8 mouse cellular contexts compared by ENCODE assay signal in genomic region chr10:26494380-26494781, GRCm38 (mm10).
DNase-seq lines count a peak whose midpoint lies in the region; ATAC-seq and TF ChIP-seq lines count a peak whose summit lies in the region.

No protein-coding gene starts in this region.

- in situ Hi-C loops in ES-E14 (cut with MboI; ENCODE audit: low sequenced_read_pairs in 2 of 2, unreplicated experiment in 2 of 2): loop anchor here in 1 of 2 experiments (25.0 kb wide), 1 partner anchor 393 kb away; no protein-coding TSS in a partner anchor

- 0 out of 2 replicates have a peak, but pooled peaks have one; percentile 9 for ATAC-seq in midbrain, embryonic 13.5 days

- 0 out of 2 replicates have a peak overlapping the region, but pooled peaks have one; percentile 28 for H3K4me3 ChIP-seq in gastrocnemius, adult 2 months
- no peak overlapping the region; a peak in 1 of 4 replicates for H3K4me3 ChIP-seq in ES-E14 (ENCODE audit: insufficient read depth in 1 of 2, low read depth in 1 of 2, low read length in 2 of 2, poor library complexity in 1 of 2, severe bottlenecking in 1 of 2)
- H3K4me3 ChIP-seq in midbrain, embryonic 13.5 days (replicated peaks): no peak overlapping the region

- H3K9me3 ChIP-seq in ES-E14 (ENCODE audit: control insufficient read depth, insufficient read depth, low read depth, low read length): no peaks in the 10 kb centered on the region
- H3K9me3 ChIP-seq in midbrain, embryonic 13.5 days: no peaks in the 10 kb centered on the region

- H3K27ac ChIP-seq in gastrocnemius, adult 2 months: no peak overlapping the region
- no peak overlapping the region for H3K27ac ChIP-seq in ES-E14 (ENCODE audit: insufficient read depth, low read depth, low read length, poor library complexity, severe bottlenecking)
- H3K27ac ChIP-seq in midbrain, embryonic 13.5 days: no peak overlapping the region

- peak; percentile 27 for DNase-seq in gastrocnemius, adult 2 months
- no peak for DNase-seq in gastrocnemius, postnatal 25 days
- peak; percentile 38 for DNase-seq in ES-E14 (ENCODE audit: low read depth, low spot score)
- peak; percentile 67 for DNase-seq in embryo, embryonic 10.5 days (ENCODE audit: low spot score)
- peak; percentile 18 for DNase-seq in hindlimb bud, embryonic 11.5 days (ENCODE audit: extremely low spot score, low read depth, low spot score)
- peak; percentile 18 to 23 for DNase-seq in left cerebral cortex, postnatal 36 days (ENCODE audit: low spot score in 2 of 2)
- peak; percentile 6 for DNase-seq in testis, postnatal 14 days (ENCODE audit: low spot score)

- no peaks in the 10 kb centered on the region for H3K4me1 ChIP-seq in ES-E14 (ENCODE audit: control insufficient read depth in 2 of 2, insufficient read depth in 2 of 2, low read length in 2 of 2, poor library complexity in 1 of 2)
- no peaks in the 10 kb centered on the region for H3K4me1 ChIP-seq in midbrain, embryonic 13.5 days (replicated peaks)

- TF ChIP-seq CTCF in gastrocnemius, adult 2 months (IDR thresholded peaks at IDR 0.05): peak; percentile 75

- WGBS in midbrain, embryonic 13.5 days: 65% methylated on average over 9 of the region's 9 CpGs

- H3K27me3 ChIP-seq in midbrain, embryonic 13.5 days: no peaks in the 10 kb centered on the region

- H3K4me2 ChIP-seq in midbrain, embryonic 13.5 days (replicated peaks): no peak overlapping the region

- intact Hi-C loops in gastrocnemius, adult 2 months (cut with DNase I): loop anchor here (10.0 kb wide), 3 partner anchors 120 to 500 kb away; partner anchors contain the start of gene L3mbtl3
- intact Hi-C loops in left cerebral cortex, postnatal 36 days (cut with DNase I): loop anchor here (1.0 to 10.0 kb wide), 2 partner anchors 120 to 396 kb away; partner anchors contain the start of gene L3mbtl3

- no peak overlapping the region for H3K9ac ChIP-seq in ES-E14 (ENCODE audit: insufficient read depth, low read depth, low read length, poor library complexity, severe bottlenecking)
- H3K9ac ChIP-seq in midbrain, embryonic 13.5 days (replicated peaks): no peak overlapping the region

- no peaks in the 10 kb centered on the region for H3K36me3 ChIP-seq in ES-E14 (ENCODE audit: control insufficient read depth, insufficient read depth, low read length, poor library complexity, severe bottlenecking)
- H3K36me3 ChIP-seq in midbrain, embryonic 13.5 days: no peaks in the 10 kb centered on the region

TF ChIP-seq in ES-E14, 5 proteins besides CTCF, POLR2A, EP300 and RAD21:
- TF ChIP-seq HCFC1 (IDR thresholded peaks at IDR 0.05; ENCODE audit: borderline replicate concordance, insufficient read depth, low read length) (no peak), CHD2 (IDR thresholded peaks at IDR 0.05; ENCODE audit: low read depth, low read length) (no peak), MAFK (IDR thresholded peaks at IDR 0.05; ENCODE audit: insufficient read depth, low read depth, low read length) (no peak), ZNF384 (IDR thresholded peaks at IDR 0.05; ENCODE audit: low read depth, low read length) (no peak), ZC3H11A (IDR thresholded peaks at IDR 0.05; ENCODE audit: borderline replicate concordance, low read depth, low read length) (0 out of 2 replicates have a peak, but pooled peaks have one; percentile 37)
TF ChIP-seq in ES-E14: peak in this region for 1.
